Mouse (Mus musculus) E14TG2a.4 (cell line): ENCODE data around the gene Rundc3a.

Source experiments
- H3K27me3 ChIP-seq: 2 replicates; pipeline ENCODE4 v1.6.1; 2014; ENCODE audit warnings: low read length, control low read depth; ENCODE audit not compliant: insufficient read depth
- H3K36me3 ChIP-seq: 2 replicates; pipeline ENCODE4 v1.6.1; 2014; ENCODE audit warnings: low read length, control low read depth; ENCODE audit not compliant: insufficient read depth
- H3K4me1 ChIP-seq: replicated peaks from 2 replicates; pipeline ENCODE4 v1.6.1; 2014; ENCODE audit warnings: low read depth, low read length, control low read depth
- H3K4me3 ChIP-seq: replicated peaks from 2 replicates; pipeline ENCODE4 v1.5.1; 2014; ENCODE audit warnings: mild to moderate bottlenecking, low read length
- H3K9me3 ChIP-seq: 2 replicates; pipeline ENCODE4 v1.6.1; 2014; ENCODE audit warnings: low read length, control low read depth
- CTCF ChIP-seq: conservative IDR thresholded peaks from 2 replicates; pipeline ENCODE4 v1.5.1; 2014; ENCODE audit warnings: low read length
- NANOG ChIP-seq: IDR thresholded peaks from 2 replicates; pipeline ENCODE4 v1.6.1; 2014; ENCODE audit warnings: borderline replicate concordance, low read length, mixed read lengths
- POU5F1 ChIP-seq: IDR thresholded peaks from 2 replicates; pipeline ENCODE4 v1.6.1; 2014; ENCODE audit warnings: low read length, borderline replicate concordance

Rundc3a gene

DNA sequence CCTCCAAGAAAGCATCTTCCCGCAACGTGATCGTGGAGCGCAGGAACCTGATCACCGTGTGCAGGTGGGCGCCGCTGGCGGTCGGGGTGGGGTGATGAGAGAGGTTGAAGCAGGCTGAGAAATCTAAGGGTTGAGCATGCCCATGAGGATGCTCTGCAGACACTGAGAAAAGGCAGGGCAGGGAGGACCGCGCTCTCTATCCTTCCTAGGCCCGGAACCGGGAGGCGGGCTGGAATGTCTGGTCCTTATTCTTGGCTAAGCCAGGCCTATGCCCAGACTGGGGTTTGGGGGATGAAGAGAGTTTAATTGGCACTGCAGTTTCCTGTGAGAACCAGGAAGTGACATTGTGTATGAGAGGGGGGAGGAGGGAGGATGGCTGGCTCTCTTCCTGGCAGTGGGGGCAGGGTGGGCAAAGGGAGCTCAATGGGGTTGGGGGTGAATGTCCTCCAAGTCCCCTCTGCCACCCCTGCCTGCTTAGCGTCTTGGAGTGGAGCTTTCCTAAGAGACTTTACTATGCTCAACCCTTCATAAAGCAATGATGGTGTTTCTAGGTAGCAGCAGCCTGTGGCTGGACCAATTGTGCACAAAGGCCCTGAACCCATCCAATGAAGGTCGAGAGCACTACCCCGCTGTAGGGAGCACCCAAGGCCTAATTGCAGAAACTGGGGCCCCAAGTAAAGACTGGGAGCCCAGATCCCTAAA is 667 bp downstream of the Rundc3a start:
- TF ChIP-seq POU5F1 (no peak), NANOG (no peak), CTCF (no peak)
- Histone ChIP-seq H3K9me3 (no peaks in the 10 kb centered on the region), H3K4me3 (peak overlapping the region; percentile 76), H3K36me3 (peaks cover 9% of the 10 kb centered on the region; the same call in 1 of the 2 replicates), H3K4me1 (peaks cover 67% of the 10 kb centered on the region), H3K27me3 (peaks cover 17% of the 10 kb centered on the region)

DNA sequence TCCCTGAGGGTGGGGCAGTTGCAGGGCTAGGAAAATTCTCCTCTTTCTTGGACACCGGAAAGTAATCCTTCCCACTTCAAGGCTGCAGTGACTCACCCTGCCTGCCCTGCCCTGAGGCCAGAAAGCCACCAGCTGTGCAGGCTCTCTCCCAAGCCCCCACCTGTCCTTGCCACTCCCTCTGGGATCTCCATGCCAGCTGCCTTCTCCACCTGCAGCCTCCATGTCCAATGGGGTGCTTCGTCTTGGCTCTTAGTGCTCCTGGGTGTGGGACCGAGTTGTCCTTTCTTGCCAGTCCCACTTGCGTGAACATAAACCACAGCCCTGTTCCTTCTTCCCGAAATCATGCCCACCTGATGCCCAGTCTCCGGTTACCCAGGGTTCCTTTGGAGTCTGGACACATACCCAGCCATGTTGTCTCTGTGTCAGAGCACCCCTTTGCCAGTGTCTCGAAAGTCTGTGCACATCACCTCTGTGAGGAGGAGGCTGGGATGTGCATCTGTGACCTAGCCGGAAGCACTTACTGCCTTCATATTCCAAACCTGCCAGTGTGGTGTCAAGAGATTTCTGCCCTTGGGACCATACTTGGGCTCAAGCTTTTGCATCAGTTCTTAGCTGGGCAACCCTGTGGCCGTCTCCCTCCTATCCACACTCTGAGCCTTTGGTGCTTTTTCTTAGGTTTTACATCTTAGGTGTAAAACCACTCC is 1.4 kb downstream of the Rundc3a start:
- peaks cover 9% of the 10 kb centered on the region; the same call in 1 of the 2 replicates for H3K36me3 ChIP-seq
- TF ChIP-seq CTCF (no peak), POU5F1 (no peak), NANOG (no peak)
- H3K4me1 ChIP-seq: peaks cover 74% of the 10 kb centered on the region
- H3K4me3 ChIP-seq: peak overlapping the region; percentile 76
- H3K27me3 ChIP-seq: peaks cover 24% of the 10 kb centered on the region
- no peaks in the 10 kb centered on the region for H3K9me3 ChIP-seq

DNA sequence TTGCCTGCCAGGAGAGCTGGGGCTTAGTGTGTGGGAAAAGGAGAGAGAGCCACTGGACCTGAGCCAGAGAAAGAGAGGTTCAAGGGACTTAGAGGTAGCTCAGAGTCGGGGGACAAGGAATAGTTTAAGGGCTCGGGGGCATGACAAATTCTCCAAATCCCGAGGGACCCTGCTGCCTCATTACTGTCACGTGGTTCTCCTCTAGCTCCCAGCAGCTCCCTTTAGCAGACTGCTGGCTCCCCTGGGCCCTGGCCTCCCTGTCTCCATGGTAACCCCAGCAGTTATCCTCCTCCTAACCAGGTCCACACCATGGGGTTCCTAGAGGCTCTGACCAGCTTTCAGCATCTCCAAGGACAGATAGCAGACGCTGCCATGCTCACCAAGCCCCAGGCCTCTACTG is 2.0 kb downstream of the Rundc3a start:
- peaks cover 79% of the 10 kb centered on the region for H3K4me1 ChIP-seq
- no peaks in the 10 kb centered on the region for H3K9me3 ChIP-seq
- H3K27me3 ChIP-seq: peaks cover 25% of the 10 kb centered on the region
- 0 out of 2 replicates have a peak overlapping the region, but pooled peaks have one; percentile 76 for H3K4me3 ChIP-seq
- H3K36me3 ChIP-seq: peaks cover 9% of the 10 kb centered on the region; the same call in 1 of the 2 replicates
- TF ChIP-seq POU5F1 (no peak), CTCF (no peak), NANOG (no peak)

DNA sequence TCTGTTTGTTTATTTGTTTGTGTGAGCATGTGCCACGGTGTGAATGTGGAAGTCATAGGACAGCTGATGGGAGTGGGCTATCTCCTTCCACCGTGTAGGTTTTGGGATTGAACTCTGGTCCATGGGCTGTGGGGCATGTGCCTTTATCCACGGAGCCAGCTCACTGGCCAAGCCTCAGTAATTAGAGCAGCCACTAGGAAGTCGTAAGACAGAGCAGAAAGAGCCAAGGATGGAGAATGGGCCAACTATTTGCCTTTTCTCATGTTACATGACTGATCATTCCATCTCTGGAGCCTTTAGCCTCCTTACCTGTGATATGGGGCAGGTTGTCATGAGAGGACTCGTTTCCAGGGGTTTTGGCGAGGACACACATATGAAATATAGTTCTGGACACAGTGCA is 3.1 kb downstream of the Rundc3a start:
- TF ChIP-seq CTCF (no peak), NANOG (no peak), POU5F1 (no peak)
- Histone ChIP-seq H3K36me3 (peaks cover 19% of the 10 kb centered on the region), H3K27me3 (peaks cover 25% of the 10 kb centered on the region), H3K4me3 (no peak overlapping the region), H3K4me1 (peaks cover 89% of the 10 kb centered on the region), H3K9me3 (no peaks in the 10 kb centered on the region)

DNA sequence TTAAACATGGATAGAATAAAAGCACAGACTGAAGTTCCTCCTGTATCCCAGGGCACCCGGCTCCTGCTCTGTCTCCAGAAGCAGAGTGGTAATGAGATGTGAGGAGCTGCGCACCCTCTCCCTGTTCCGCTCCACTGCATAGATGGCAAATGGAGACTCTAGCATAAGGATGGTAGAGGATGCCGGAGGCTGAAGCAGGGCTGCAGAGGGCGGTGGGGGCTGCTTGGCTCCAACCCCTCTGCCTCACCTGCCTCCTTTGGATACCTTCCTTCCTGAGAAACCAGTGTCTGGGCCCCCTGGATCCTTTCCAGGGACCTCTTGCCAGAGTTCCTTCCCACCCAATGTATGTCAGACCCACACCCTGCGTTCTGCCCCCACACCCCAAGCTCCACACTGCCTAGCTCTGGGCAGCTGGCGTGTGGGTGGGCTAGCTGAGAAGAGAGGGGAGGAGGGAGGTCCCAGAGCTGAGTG is 3.5 kb downstream of the Rundc3a start:
- Histone ChIP-seq H3K4me3 (peak overlapping the region; percentile 17; the same call in 1 of the 2 replicates), H3K36me3 (peaks cover 23% of the 10 kb centered on the region), H3K9me3 (no peaks in the 10 kb centered on the region), H3K4me1 (peaks cover 94% of the 10 kb centered on the region), H3K27me3 (peaks cover 25% of the 10 kb centered on the region)
- no peak for TF ChIP-seq POU5F1
- TF ChIP-seq CTCF: no peak
- no peak for TF ChIP-seq NANOG

DNA sequence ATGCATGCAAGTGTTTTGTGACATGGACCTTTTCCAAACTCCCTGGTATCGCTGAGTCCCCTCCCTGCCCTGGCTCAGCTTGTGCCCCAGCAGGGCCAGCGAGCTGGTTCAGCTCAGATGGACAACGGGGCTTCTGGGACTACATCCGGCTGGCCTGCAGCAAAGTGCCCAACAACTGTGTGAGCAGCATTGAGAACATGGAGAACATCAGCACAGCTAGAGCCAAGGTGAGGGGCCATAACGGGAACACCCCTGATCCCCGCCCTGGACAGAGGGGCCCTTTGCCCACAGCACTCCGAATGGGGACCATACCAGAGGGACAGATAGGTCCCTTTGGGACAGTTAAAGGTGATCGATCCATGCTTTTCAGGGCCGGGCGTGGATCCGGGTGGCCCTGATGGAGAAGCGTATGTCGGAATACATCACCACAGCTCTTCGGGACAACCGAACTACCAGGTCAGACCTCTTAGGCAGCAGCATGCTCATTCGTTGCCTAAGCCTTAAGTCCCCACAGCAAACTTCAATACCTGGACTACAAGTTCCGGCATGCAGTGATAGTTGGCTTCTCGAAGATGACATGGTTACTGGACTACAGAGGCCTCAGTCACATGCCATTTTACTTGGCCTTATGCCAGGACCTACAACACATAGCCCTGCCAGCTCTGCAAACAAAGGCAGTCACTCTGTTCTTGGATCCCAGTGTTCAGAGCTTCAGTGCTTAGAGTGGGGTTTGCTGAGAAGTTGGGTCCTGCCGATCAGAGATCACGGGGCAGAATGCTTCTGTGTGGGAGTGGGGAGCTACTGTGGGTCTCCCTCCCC is 5.0 kb downstream of the Rundc3a start:
- TF ChIP-seq CTCF (no peak), NANOG (no peak), POU5F1 (no peak)
- peak overlapping the region; percentile 32; the same call in 1 of the 2 replicates for H3K4me3 ChIP-seq
- H3K27me3 ChIP-seq: peaks cover 25% of the 10 kb centered on the region
- H3K4me1 ChIP-seq: peaks cover 96% of the 10 kb centered on the region
- H3K9me3 ChIP-seq: no peaks in the 10 kb centered on the region
- peaks cover 39% of the 10 kb centered on the region for H3K36me3 ChIP-seq

DNA sequence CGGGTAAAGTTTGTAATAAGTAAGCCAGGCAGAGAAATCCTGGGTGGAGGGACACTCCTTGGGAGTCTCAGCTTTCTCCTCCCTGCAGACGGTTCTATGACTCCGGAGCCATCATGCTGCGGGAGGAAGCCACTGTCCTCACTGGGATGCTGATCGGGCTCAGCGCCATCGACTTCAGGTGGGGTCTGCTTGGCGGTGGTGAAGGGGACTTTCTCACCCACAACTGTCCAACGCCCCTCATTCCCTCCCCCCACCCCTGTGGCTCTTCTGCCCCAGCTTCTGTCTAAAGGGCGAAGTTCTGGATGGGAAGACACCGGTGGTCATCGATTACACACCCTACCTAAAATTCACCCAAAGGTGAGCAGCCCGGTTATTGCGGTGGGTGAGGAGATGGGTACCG is 5.9 kb downstream of the Rundc3a start:
- Histone ChIP-seq H3K36me3 (peaks cover 47% of the 10 kb centered on the region), H3K4me1 (peaks cover 98% of the 10 kb centered on the region), H3K9me3 (no peaks in the 10 kb centered on the region), H3K27me3 (peaks cover 25% of the 10 kb centered on the region), H3K4me3 (peak overlapping the region; percentile 69)
- TF ChIP-seq CTCF (no peak), NANOG (no peak), POU5F1 (no peak)

DNA sequence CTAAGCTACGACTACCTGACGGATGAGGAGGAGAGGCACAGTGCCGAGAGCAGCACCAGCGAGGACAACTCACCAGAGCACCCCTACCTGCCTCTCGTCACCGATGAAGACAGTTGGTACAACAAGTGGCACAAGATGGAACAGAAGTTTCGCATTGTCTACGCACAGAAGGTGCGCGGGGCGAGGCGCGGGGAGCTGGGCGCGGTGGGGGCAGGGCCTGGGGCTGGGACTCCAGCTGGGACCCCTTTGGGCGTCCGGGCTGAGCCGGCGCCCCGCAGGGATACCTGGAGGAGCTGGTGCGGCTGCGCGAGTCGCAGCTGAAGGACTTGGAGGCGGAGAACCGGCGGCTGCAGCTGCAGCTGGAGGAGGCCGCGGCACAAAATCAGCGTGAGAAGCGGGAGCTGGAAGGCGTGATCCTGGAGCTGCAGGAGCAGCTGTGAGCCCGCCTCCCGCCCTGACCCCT is 6.4 kb downstream of the Rundc3a start:
- TF ChIP-seq CTCF (no peak), NANOG (no peak), POU5F1 (no peak)
- peaks cover 98% of the 10 kb centered on the region for H3K4me1 ChIP-seq
- peaks cover 25% of the 10 kb centered on the region for H3K27me3 ChIP-seq
- H3K4me3 ChIP-seq: peak overlapping the region; percentile 69
- peaks cover 53% of the 10 kb centered on the region for H3K36me3 ChIP-seq
- no peaks in the 10 kb centered on the region for H3K9me3 ChIP-seq
